Mouse (Mus musculus) small intestine, adult 2 months (tissue): Measurements from ENCODE around the gene Pdp2.

ENCODE experiments used
- CTCF ChIP-seq: fragments of 200-500 bp; IDR thresholded peaks from 2 replicates; pipeline ENCODE4 v1.5.1; 2012; ENCODE audit warnings: low read depth, mild to moderate bottlenecking, control low read depth, inconsistent platforms, low read length, moderate library complexity, mixed read lengths; ENCODE audit not compliant: insufficient replicate concordance, insufficient read length; ENCODE audit errors: extremely low read depth
- POLR2A ChIP-seq: fragments of 200-500 bp; IDR thresholded peaks from 2 replicates; pipeline ENCODE4 v1.6.1; 2012; ENCODE audit warnings: low read depth, mild to moderate bottlenecking, control low read depth, inconsistent platforms, low read length, moderate library complexity

DNA sequence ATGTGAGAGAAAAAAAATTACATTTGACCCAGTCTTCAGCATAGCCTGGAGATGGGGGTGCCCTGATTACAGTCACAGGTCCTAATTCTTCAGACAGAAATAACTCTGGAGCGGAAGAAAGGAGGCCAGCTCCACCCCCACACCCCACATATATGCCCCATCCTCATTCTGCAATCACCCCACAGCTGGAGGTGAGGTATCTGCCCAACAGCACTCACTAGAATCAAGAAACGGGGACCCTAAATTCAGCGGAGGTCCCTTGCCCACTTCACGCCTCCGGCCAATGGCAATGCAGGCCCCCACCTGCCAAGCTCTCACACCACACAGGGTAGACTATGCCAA is 25.8 kb upstream of the Pdp2 start:
- TF ChIP-seq POLR2A (no peak), CTCF (no peak)
